ENCODE assay signal across 8 mouse cellular contexts in the genomic region with DNA sequence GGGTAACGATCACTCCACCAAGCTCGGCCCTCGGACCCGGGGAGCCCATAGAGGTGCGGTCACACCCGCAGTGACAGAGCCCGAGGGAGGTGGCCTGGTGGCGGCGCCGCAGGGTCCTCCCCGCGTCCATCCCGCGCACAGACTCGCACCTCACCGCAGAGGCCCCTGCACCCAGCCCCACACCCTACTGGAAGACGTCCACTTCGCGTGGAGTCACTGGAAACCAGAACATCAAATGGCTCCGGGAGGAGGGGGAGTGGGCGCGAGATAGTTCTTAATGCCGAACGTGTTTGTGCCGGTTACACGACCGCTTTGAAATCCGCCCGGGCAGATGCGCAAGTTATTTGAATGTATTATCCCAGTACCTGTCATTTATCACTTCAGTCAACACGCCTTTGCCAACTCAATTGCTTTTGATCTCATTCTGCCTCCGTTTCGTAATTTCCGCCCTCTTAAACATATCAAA. TPM values are rescaled to one million over a fixed set of nuclear protein-coding genes. Genes with fewer than 3 reads are reported as not detected.
DNase-seq lines count a peak whose midpoint lies in the region; ATAC-seq and TF ChIP-seq lines count a peak whose summit lies in the region.

No protein-coding gene starts in this region.

- DNase-seq in MN1 (ENCODE audit: low spot score), result peak; percentile 72
- DNase-seq in cerebellum, adult 8-10 months, result peak; percentile 68
- DNase-seq in gastrocnemius, adult 8-10 months (ENCODE audit: low spot score in 2 of 2), result peak; percentile 15 to 29
- DNase-seq in hindbrain, postnatal 0 days (ENCODE audit: low spot score), result peak; percentile 67
- peak; percentile 60 to 79 for DNase-seq in left cerebral cortex, postnatal 14 days (ENCODE audit: low spot score in 2 of 2)
- peak; percentile 60 to 64 for DNase-seq in right cerebral cortex, postnatal 36 days (ENCODE audit: low spot score in 2 of 2)
- DNase-seq in c-Kit-positive CD71-positive TER-119-positive erythroid progenitor cells, embryonic 14.5 days (ENCODE audit: low spot score), result no peak

- no peaks in the 10 kb centered on the region for H3K27me3 ChIP-seq in hindbrain, postnatal 0 days (ENCODE audit: insufficient read depth, low read length)
- no peaks in the 10 kb centered on the region for H3K27me3 ChIP-seq in megakaryocyte, embryonic 14.5 days (replicated peaks)

- peak overlapping the region; percentile 90 for H3K27ac ChIP-seq in hindbrain, postnatal 0 days

- peak overlapping the region; percentile 72 for H3K9ac ChIP-seq in hindbrain, postnatal 0 days (replicated peaks; ENCODE audit: low read length)

- intact Hi-C loops in left cerebral cortex, postnatal 14 days (cut with DNase I), result loop anchor here (5.0 kb wide), 2 partner anchors 110 to 130 kb away; no protein-coding TSS in a partner anchor

- TF ChIP-seq CTCF in hindbrain, postnatal 0 days (IDR thresholded peaks at IDR 0.05; ENCODE audit: low read depth), result no peak

- peak; percentile 52 for ATAC-seq in hindbrain, postnatal 0 days

- peak overlapping the region; percentile 95 for H3K4me2 ChIP-seq in hindbrain, postnatal 0 days (ENCODE audit: low read depth, low read length)

- H3K9me3 ChIP-seq in hindbrain, postnatal 0 days (ENCODE audit: low read length), result no peaks in the 10 kb centered on the region
- no peaks in the 10 kb centered on the region for H3K9me3 ChIP-seq in megakaryocyte, embryonic 14.5 days

- under 1% methylated on average over 34 of the region's 34 CpGs for WGBS in hindbrain, postnatal 0 days

- H3K4me1 ChIP-seq in hindbrain, postnatal 0 days (ENCODE audit: insufficient read depth, low read length), result no peaks in the 10 kb centered on the region
- peaks cover 28% of the 10 kb centered on the region; the same call in 1 of the 2 replicates for H3K4me1 ChIP-seq in megakaryocyte, embryonic 14.5 days

- no peaks in the 10 kb centered on the region for H3K36me3 ChIP-seq in hindbrain, postnatal 0 days (ENCODE audit: insufficient read depth, low read length)
- no peaks in the 10 kb centered on the region for H3K36me3 ChIP-seq in megakaryocyte, embryonic 14.5 days (replicated peaks; ENCODE audit: low read length)

- H3K4me3 ChIP-seq in hindbrain, postnatal 0 days (ENCODE audit: low read length), result peak overlapping the region; percentile 66
- H3K4me3 ChIP-seq in megakaryocyte, embryonic 14.5 days (replicated peaks), result peak overlapping the region; percentile 92

RNA-seq across cellular contexts. Expression of a gene that starts 1.5 kb away (rescaled TPM):
- 10 to 100 TPM; 10.1 to 12.5 (median 11.9) TPM for total RNA-seq in gastrocnemius, adult 8-10 months (2022)
- total RNA-seq in hindbrain, postnatal 0 days (2014; rRNA removed), result 12.7 and 13.8 TPM in 2 replicates
- polyA plus RNA-seq in hindbrain, postnatal 0 days (2015; fragmentation: Nextera tagmentation; extraction: Ambion mirVana), result 13.1 and 13.3 TPM in 2 replicates
- total RNA-seq in left cerebral cortex, postnatal 14 days (2021), result 10 to 100 TPM; 24.3 to 25.8 TPM
- polyA plus RNA-seq in megakaryocyte, embryonic 14.5 days (2012; ENCODE audit: insufficient read depth, low replicate concordance), result 0.57 and 0.63 TPM in 2 replicates
